Mouse (Mus musculus): Measurements from ENCODE around the gene Ntsr2.

Gene Ntsr2

DNA sequence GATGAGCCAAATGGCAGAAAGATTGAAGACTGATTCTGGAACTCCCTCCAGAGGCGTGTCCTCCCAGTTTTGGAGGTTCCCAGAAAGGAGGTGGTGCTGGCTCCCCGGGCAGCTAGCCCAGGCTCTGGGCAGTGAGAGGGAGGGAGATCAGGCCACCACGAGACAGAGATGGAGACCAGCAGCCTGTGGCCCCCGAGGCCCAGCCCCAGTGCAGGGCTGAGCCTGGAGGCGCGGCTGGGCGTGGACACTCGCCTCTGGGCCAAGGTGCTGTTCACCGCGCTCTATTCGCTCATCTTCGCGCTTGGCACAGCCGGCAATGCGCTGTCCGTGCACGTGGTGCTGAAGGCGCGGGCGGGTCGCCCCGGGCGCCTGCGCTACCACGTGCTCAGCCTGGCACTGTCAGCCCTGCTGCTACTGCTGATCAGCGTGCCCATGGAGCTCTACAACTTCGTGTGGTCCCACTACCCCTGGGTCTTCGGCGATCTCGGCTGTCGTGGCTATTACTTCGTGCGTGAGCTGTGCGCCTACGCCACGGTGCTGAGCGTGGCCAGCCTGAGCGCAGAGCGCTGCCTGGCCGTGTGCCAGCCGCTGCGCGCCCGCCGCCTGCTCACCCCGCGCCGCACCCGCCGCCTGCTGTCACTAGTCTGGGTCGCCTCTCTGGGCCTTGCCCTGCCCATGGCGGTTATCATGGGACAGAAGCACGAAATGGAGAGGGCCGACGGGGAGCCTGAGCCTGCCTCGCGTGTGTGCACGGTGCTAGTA lies at the start of gene Ntsr2:
Gene Ntsr2 (plus strand): TSS at position 51 of the 762 bp plus-strand sequence.
- DNase-seq: peak; percentile 63

DNA sequence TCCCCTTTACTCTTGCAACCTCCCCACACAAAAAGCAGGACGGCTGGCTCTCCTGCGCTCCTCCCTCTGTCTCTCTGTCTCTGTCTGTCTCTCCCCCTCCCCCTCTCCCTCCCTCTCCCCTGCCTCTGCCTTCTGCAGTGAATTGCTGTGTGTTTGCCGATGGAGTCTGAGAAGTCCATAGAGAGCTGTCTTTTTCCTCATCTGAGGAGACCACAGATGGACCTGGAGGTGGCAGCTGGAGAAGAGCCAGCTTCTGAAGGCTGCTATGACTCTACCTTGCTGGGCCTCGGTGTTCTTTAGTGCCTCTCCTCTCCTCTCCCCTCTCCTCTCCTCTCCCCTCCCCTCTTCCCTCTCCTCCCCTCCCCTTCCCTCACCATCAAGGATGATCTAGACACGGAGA lies 47.6 kb upstream of the Ntsr2 start:
- no peak for DNase-seq

DNA sequence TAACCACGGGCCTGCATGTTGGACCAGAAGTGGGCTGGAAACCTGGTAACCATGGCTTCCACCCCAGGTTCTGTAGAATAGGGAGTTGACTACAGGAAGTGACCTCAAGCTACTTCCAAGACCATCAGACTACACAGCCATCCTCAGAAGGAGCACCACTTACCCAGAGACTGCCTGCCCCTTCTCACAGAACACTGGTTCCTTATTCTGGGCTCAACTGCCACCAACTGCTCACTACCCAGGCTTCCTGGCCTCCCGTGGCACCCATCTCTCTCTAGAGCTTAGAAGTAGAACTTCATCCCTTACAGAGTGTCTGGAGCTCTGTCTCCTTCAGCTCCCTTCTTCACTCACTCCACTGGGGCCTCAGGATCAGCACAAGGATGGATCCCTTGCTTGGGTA lies 42.2 kb upstream of the Ntsr2 start, which contains the start of gene Lpin1:
Gene Lpin1 (minus strand): TSS at position 31 of the 400 bp plus-strand sequence.
- DNase-seq: no peak

- DNase-seq: no peak
These were observed 38.6 kb upstream of the Ntsr2 start for GRCm38 (mm10) chr12:16614556-16614955.

GRCm38 (mm10) chr12:16615738-16616137 lies 37.4 kb upstream of the Ntsr2 start:
- no peak for DNase-seq

GRCm38 (mm10) chr12:16618512-16619274 lies 34.5 kb upstream of the Ntsr2 start:
- no peak for DNase-seq

- no peak for DNase-seq
These were observed 33.7 kb upstream of the Ntsr2 start for GRCm38 (mm10) chr12:16619453-16619852.

DNA sequence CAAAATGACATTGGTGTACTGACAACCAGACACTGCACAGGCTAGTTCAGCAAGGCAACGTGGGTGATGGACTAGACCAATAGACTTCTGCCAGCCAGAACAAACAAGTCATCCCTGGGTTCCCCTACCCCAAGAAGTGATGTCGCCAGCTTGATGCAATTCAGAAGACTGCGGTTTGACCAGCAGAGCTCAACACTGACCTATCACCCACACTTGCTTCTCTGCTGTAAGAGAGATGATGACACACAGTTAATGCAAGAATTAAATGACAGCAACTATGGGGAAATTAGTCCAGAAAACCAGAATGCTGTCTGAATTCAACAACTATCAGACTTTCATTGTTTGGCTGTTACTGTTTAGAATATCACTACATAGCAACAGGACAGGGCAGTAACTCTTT lies 33.0 kb upstream of the Ntsr2 start:
- no peak for DNase-seq

- DNase-seq: no peak
These were observed 22.9 kb upstream of the Ntsr2 start for GRCm38 (mm10) chr12:16630152-16630865.

DNA sequence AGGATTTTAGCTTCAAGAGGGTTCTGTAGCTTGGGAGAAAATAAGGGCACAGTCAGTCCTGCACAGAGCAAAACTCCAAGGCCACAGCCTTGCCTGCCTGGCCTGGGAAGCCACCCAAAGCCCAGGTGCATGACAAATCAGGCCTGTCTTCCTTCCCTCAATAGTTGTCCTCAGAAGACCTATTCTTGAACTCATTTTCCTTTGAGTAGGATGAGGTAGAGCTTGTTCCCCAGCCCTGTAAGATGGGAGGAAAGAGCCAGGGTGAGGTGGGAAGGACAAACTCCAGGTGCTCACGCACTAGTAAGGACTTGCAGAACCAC lies 22.4 kb upstream of the Ntsr2 start:
- DNase-seq: no peak

GRCm38 (mm10) chr12:16631423-16631822 lies 21.8 kb upstream of the Ntsr2 start:
- no peak for DNase-seq

- no peak for DNase-seq
These were observed 19.9 kb upstream of the Ntsr2 start for GRCm38 (mm10) chr12:16633235-16633634.

DNA sequence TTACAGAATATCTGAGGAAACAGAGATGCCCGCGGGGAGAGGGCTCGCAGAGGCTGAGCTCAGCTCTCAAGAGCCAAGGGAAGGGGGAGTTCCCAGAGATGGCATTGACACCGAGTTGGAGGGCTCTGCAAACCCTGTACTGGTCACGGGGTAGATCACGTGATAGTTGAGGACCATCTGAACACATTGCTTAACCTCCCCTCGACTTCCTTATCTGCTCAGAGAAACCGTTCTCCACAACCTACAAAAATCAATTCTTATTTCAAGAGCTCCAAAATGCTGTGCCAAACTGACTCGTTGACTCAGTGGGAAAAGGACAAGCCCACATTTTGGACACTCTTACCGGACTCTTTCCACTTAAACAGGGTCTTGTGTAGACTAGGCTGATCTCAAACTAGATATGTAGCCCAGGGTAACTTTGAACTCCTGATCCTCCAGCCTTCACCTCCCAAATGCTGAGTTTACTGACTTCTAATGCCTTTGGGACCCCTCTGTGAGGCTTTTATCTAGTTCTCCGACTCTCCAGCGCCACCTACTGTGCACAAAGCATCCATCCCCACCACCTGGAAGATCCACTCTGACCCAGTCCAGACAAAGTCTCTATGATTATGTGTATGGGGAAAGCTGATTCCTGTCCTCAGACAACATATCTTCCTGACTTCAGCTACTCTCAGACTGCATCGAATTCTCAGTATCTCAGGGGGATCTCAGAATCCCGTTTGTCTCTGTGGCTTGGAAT lies 18.9 kb upstream of the Ntsr2 start:
- peak; percentile 74 for DNase-seq

DNA sequence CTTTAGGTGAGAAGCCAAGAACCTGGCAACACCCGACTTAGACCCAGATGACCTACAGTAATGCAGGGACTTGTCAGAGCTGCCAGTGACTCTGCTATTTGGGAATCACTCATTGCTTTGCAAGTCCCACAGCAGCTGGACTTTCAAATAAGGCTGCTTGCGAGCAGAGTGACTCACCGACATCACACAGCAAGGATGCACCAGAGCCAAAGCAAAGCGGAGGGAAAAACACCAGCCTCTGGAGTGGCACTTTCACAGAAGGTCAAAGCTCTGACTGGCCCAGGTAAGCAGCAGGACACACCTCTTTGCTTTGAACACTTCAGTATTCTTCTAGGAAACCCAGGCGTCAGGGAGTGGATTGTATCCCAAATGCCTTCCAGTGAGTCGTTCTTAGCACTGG lies 17.4 kb upstream of the Ntsr2 start:
- no peak for DNase-seq

DNA sequence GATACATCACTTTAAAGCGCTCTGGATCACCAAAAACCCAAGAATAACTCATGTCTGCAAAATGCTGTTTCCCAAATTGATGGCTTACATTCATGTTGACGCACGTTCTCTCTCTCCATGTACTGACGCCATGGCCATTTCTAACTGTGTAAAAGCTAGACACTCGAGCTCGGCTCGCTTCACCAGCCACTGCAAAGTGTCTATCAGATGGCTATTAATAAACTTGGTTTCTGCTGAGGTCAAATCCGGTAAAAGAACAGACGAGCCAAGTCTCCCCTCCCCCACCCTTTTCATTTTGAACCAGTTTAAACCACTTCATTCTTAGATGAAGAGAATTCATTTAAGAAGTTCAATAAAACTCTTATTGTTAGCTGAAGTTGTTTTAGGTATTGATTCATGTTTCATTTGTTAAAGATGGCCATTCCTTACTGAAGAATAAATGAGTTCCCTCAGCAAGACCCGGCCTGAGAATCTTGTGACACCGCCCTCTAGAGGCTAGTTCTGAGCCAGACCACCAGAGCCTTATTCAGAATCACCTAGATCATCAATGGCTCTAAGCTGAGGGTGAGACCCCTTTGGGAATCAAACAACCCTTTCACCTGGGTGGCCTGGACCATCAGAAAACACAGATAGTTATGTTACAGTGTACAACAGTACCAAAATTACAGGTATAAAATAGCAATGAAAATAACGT lies 14.0 kb upstream of the Ntsr2 start:
- peak; percentile 26 for DNase-seq

GRCm38 (mm10) chr12:16640075-16640474 lies 13.1 kb upstream of the Ntsr2 start:
- no peak for DNase-seq

GRCm38 (mm10) chr12:16642000-16642399 lies 11.2 kb upstream of the Ntsr2 start:
- peak; percentile 26 for DNase-seq

DNA sequence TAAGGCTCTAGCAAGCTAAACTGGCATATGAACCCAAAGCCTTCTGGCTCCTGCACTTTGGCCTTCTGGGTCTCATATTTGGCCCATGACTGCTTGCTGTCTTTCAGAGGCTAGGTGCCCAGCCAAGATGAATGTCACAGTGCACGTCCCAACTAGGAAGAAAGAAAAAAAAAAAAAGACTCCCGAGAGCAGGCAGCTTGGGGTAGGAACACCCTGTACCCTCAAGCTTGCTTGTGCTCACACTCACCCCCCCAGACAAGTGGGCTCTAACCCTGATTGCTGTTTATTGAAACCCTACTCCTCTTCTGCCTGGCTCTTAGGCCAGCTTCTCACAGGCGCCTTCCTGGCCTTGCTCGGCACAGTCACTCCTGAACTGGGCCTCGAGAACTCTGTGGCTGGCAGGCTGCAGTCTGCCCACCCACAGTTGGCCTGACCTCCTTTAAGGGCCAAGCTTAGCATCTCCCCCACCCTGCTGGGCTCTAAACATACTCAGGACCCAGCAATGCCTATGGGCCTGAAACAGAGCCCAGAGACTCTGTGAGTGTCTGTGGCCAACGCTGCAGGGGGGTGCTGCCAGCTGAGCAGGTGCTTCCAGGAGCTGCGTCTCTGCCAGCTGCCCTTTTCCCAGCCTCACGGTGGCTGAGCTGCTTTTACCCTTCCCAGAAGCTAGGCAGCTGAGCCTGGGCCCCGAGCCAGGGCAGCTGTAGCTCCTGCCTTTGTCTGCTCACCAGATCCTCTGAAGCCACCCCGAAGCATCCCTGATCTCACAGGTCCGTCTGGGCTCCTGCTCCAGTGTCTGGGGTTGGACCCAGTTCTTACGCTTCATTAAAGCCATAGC lies 9.5 kb upstream of the Ntsr2 start:
- DNase-seq: no peak

- DNase-seq: no peak
These were observed 8.5 kb upstream of the Ntsr2 start for GRCm38 (mm10) chr12:16644698-16645097.

DNA sequence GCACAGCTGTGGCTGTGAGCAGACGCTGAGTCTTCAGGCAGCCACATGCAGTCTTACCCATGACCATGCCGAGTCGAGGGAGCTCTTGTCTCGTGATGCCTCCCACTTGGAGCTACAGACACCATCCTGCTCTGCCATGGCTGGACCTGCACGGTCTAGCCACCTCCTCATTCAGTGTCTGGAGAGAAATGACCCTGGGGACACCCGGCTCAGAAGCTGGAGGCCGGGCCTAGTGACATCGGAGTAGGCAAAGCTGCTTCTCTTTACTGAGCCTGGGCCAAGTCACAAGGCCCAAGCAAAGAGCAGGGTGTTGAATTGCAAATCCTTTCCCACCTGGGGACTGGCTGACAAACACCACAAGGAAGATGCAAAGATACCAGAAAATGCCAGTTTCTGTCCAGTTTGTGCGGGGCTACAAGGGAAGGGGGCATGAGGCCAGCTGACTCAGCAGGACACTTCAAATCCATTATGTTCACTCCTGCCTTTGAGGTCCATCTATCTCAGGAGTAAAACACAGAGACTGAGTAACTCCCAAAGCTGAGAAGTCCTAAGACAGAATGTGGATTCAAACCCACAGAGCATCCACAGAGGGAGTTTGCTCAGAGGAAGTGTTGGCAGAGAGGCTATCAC lies 6.3 kb upstream of the Ntsr2 start:
- DNase-seq: no peak

DNA sequence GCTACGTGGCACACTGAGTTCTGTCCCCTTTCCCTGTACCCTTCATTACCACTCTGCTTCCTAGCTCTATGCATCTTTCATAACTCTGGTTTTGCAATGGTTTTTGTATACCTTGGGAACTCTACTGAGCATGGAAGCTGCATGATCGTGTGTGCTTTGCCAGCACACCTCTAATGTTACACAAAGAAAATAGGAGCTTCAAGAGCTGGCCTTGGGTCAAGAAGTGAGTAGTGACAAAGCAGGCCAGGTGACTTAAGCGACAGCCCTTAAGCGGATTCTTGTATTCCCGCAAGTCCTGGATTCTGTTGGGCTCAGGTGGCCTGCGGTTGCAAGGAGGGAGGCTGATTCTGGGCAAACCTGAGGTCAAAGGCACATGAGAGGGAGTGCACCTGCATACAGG lies 4.9 kb upstream of the Ntsr2 start:
- DNase-seq: no peak

All from thymus, postnatal 14 days (tissue).